Mouse (Mus musculus) C2C12 (cell line): ENCODE measurements around the gene Aspg.

ENCODE experiments used
- CTCF ChIP-seq: IDR thresholded peaks from one replicate; pipeline ENCODE4 v1.5.1; 2011; ENCODE audit not compliant: control insufficient read depth, insufficient read depth, insufficient read length
- MYOD1 ChIP-seq: IDR thresholded peaks from one replicate; pipeline ENCODE4 v1.6.1; 2011; ENCODE audit warnings: low read depth; ENCODE audit not compliant: control insufficient read depth, insufficient read length
- USF1 ChIP-seq: IDR thresholded peaks from one replicate; pipeline ENCODE4 v1.6.1; 2011; ENCODE audit warnings: low read depth, mild to moderate bottlenecking, control low read depth, moderate library complexity

GRCm38 (mm10) chr12:112163981-112164839 is 57.7 kb downstream of the Aspg start:
- TF ChIP-seq CTCF (no peak), USF1 (no peak), MYOD1 (no peak)
